Mouse (Mus musculus) C2C12 (cell line): Measurements from ENCODE around the gene Spindoc. TPM values are rescaled to one million over a fixed set of nuclear protein-coding genes. Genes with fewer than 3 reads are reported as not detected.

Experiments used
- H3K27me3 ChIP-seq: one replicate; pipeline ENCODE4 v1.6.1; 2011; ENCODE audit not compliant: control insufficient read depth, insufficient read depth, insufficient read length
- H3K36me3 ChIP-seq: one replicate; pipeline ENCODE4 v1.6.1; 2011; ENCODE audit not compliant: control insufficient read depth, insufficient read depth
- H3K4me3 ChIP-seq: one replicate; pipeline ENCODE4 v1.5.1; 2011; ENCODE audit warnings: mild to moderate bottlenecking, control low read depth; ENCODE audit not compliant: poor library complexity, insufficient read depth, severe bottlenecking
- H3K79me2 ChIP-seq: one replicate; pipeline ENCODE4 v1.6.1; 2011; ENCODE audit not compliant: control insufficient read depth, insufficient read depth
- H3K79me3 ChIP-seq: one replicate; pipeline ENCODE4 v1.6.1; 2011; ENCODE audit warnings: low read depth, control low read depth
- H3ac ChIP-seq: one replicate; pipeline ENCODE3; 2011; ENCODE audit warnings: low read depth; ENCODE audit not compliant: control insufficient read depth, insufficient read length
- CEBPB ChIP-seq: IDR thresholded peaks from one replicate; pipeline ENCODE4 v1.6.1; 2011; ENCODE audit warnings: low read depth, mild to moderate bottlenecking, control low read depth, moderate library complexity
- CTCF ChIP-seq: IDR thresholded peaks from one replicate; pipeline ENCODE4 v1.5.1; 2011; ENCODE audit not compliant: control insufficient read depth, insufficient read depth, insufficient read length
- FOSL1 ChIP-seq: IDR thresholded peaks from one replicate; pipeline ENCODE4 v1.8.0; 2011; ENCODE audit warnings: mild to moderate bottlenecking, low read length; ENCODE audit not compliant: poor library complexity, insufficient read depth, severe bottlenecking
- MAX ChIP-seq: IDR thresholded peaks from one replicate; pipeline ENCODE4 v1.6.1; 2011; ENCODE audit warnings: mild to moderate bottlenecking, control low read depth
- MYOD1 ChIP-seq: IDR thresholded peaks from one replicate; pipeline ENCODE4 v1.6.1; 2011; ENCODE audit warnings: low read depth; ENCODE audit not compliant: control insufficient read depth, insufficient read length
- MYOG ChIP-seq: IDR thresholded peaks from one replicate; pipeline ENCODE4 v1.6.1; 2011; ENCODE audit not compliant: control insufficient read depth, insufficient read length; ENCODE audit errors: extremely low read depth
- USF1 ChIP-seq: IDR thresholded peaks from one replicate; pipeline ENCODE4 v1.6.1; 2011; ENCODE audit warnings: low read depth, mild to moderate bottlenecking, control low read depth, moderate library complexity
- microRNA-seq: library from miRNA; unstranded; fragments of <30 nt; microRNA quantifications from one replicate; pipeline ENCODE4, GENCODE M21; 2019; ENCODE audit warnings: borderline microRNAs expressed
- polyA plus RNA-seq: library from polyadenylated mRNA; unstranded; fragments of >200 nt; fragmentation: generic; extraction: Trizol; gene quantifications from one replicate; pipeline ENCODE4 v1.2.1, GENCODE M21; 2012; ENCODE audit warnings: missing spikeins

The Spindoc gene
- polyA plus RNA-seq, 1 experiment, result 21.6 TPM

DNA sequence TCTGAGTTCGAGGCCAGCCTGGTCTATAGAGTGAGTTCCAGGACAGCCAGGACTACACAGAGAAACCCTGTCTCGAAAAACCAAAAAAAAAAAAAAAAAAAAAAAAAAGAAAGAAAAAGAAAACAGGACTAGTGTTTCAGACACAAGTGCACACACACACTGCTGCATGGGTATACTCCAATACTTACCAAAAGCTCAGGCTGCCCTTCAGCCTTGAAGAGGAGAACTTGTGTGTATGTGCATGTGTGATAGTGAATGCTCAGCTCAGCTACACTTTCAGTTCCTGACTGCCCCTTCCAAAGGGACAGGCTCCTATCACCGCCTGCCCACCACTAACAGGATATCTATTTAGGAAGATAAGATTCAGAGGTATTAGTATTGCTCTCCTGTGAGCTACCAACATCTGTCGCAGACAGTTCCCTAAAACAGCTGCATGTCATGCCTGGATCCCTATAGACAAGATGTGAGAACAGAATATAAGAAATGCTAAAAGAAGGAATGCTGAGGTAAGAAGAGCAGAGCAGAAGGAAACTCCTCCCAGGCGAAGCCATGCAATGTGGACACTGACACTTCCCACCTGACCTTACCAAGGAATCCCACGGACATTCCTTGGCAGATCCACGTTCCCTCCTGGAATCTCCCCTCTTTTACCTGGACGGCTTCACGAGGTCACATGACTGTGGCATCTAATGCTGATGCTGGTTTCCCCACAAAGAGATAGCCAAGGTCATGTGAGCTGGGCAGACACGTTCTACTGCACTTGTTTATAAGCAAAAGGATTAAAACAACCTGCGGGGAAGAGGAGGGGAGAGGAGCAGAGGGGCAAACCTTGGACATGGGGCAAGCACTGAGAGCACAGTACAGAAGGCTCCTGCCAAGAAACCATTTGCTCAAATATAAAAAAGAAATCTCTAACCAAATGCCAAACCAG is 77.1 kb downstream of the Spindoc start:
- no peak overlapping the region for H3ac ChIP-seq
- TF ChIP-seq USF1 (no peak), FOSL1 (no peak), MAX (no peak), CEBPB (no peak), MYOG (no peak), CTCF (no peak), MYOD1 (no peak)
- H3K79me2 ChIP-seq, result peaks cover 89% of the 10 kb centered on the region
- no peaks in the 10 kb centered on the region for H3K36me3 ChIP-seq
- H3K27me3 ChIP-seq, result no peaks in the 10 kb centered on the region
- H3K79me3 ChIP-seq, result peaks cover 51% of the 10 kb centered on the region
- H3K4me3 ChIP-seq, result no peak overlapping the region

- Histone ChIP-seq H3K4me3 (no peak overlapping the region), H3K79me2 (peaks cover 89% of the 10 kb centered on the region), H3K27me3 (no peaks in the 10 kb centered on the region), H3K36me3 (no peaks in the 10 kb centered on the region), H3ac (no peak overlapping the region), H3K79me3 (peaks cover 44% of the 10 kb centered on the region)
- no peak for TF ChIP-seq USF1
- TF ChIP-seq MAX, result no peak
- TF ChIP-seq CEBPB, result no peak
- TF ChIP-seq FOSL1, result no peak
These were observed 78.0 kb downstream of the Spindoc start for GRCm38 (mm10) chr19:7304801-7305200.

Small RNAs within 50 kb of the gene (microRNA-seq; reads per million reads assigned to microRNA genes)
- gene Mir6991, result 1.0 reads per million, percentile 23 among the genes with 10 or more reads in this experiment

Other genes starting within 250 kb of the Spindoc start
- 121 TPM for gene Otub1, start 176.7 kb downstream of the Spindoc start, polyA plus RNA-seq
- gene Cox8a, start 165.4 kb downstream of the Spindoc start, polyA plus RNA-seq, result 960 TPM
- gene Naa40, start 141.8 kb downstream of the Spindoc start, polyA plus RNA-seq, result 16.8 TPM
- gene Rcor2, start 115.7 kb downstream of the Spindoc start, polyA plus RNA-seq, result 21.0 TPM
- gene Mark2, start 41.1 kb downstream of the Spindoc start, polyA plus RNA-seq, result 27.2 TPM
- 19.3 TPM for gene 2700081O15Rik, start 34.6 kb upstream of the Spindoc start, polyA plus RNA-seq
- gene Rtn3, start 100.3 kb upstream of the Spindoc start, polyA plus RNA-seq, result 71.7 TPM
- gene Atl3, start 111.0 kb upstream of the Spindoc start, polyA plus RNA-seq, result 16.0 TPM
- gene Pla2g16, start 174.5 kb upstream of the Spindoc start, polyA plus RNA-seq, result 17.2 TPM
- not detected for gene Lgals12, start 224.2 kb upstream of the Spindoc start, polyA plus RNA-seq
- gene Hrasls5, start 229.5 kb upstream of the Spindoc start, polyA plus RNA-seq, result not detected